Mouse (Mus musculus) layer of hippocampus, adult 2 months (tissue): ENCODE results near the gene Calhm1. TPM values are rescaled to one million over a fixed set of nuclear protein-coding genes. Genes with fewer than 3 reads are reported as not detected.

Source experiments
- DNase-seq, 2 experiments: peaks; one replicate each; pipeline ENCODE4 v3.0.0; 2022; ENCODE audit warnings: low spot score in 2 of 2
- H3K27ac ChIP-seq: fragments of 200-600 bp; 2 replicates; pipeline ENCODE4 v1.8.1; 2022
- H3K4me3 ChIP-seq: fragments of 200-600 bp; 2 replicates; pipeline ENCODE4 v1.8.1; 2022; ENCODE audit warnings: mild to moderate bottlenecking
- CTCF ChIP-seq: fragments of 200-600 bp; conservative IDR thresholded peaks from 2 replicates; pipeline ENCODE4 v1.8.1; 2022; ENCODE audit warnings: antibody characterized with exemption, mild to moderate bottlenecking, moderate library complexity
- total RNA-seq, 2 experiments: library from RNA; stranded (reverse); gene quantifications; 2 replicates each; pipeline ENCODE4 v1.2.3; 2021

Calhm1 gene
- total RNA-seq, 2 experiments from 2014 or later, result not detected

DNA sequence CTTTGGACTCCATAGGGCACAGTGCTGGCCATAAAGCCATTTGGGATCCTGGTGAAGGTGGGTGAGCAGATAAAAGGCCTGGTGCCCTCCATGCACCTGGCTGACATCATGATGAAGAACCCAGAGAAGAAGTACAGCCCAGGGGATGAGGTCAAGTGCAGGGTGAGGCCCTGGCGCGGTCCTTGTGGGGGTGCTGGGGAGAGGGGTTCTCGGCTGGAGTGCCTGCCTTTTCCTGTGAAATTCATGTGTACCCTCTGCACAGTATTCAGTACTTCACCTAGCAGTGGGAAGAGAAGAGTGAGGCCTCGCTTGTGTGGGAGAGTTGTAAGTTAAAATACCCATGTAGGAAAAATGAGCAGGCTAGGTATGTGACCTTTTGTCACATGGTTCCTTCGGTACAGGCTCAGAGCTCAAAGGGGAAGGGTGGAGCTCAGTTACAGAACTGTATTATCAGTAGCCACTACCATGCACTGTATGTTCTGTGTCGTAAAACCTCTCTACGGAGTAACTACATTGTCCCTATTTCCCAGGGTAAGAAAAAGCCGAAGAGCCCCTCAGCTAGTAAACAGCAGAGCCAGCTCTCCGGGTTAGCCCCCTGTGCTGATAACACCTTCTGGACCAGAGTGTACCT lies 39.3 kb downstream of the Calhm1 start:
- no peak for DNase-seq
- H3K27ac ChIP-seq, result no peak overlapping the region
- TF ChIP-seq CTCF, result no peak
- no peak overlapping the region for H3K4me3 ChIP-seq

GRCm38 (mm10) chr19:47101080-47101479 lies 43.0 kb downstream of the Calhm1 start:
- no peak overlapping the region for H3K27ac ChIP-seq
- H3K4me3 ChIP-seq, result no peak overlapping the region
- DNase-seq, result no peak
- TF ChIP-seq CTCF, result no peak

Other genes starting within 250 kb of the Calhm1 start
- gene Ina, start 129.6 kb downstream of the Calhm1 start, total RNA-seq, result 100 to 1,000 TPM; 170 to 180 TPM
- 10 to 100 TPM; 80.9 to 84.4 TPM for gene Nt5c2, start 129.1 kb downstream of the Calhm1 start, total RNA-seq
- gene Pcgf6, start 93.3 kb downstream of the Calhm1 start, total RNA-seq, result 10 to 100 TPM; 19.3 to 25.5 TPM
- gene Taf5, start 76.5 kb downstream of the Calhm1 start, total RNA-seq, result 1 to 10 TPM; 5.2 to 5.6 TPM
- 100 to 1,000 TPM; 713 to 825 TPM for gene Usmg5, start 53.6 kb downstream of the Calhm1 start, total RNA-seq
- gene Pdcd11, start 53.5 kb downstream of the Calhm1 start, total RNA-seq, result 10 to 100 TPM; 17.9 to 19.0 TPM
- gene Calhm2, start 6.0 kb downstream of the Calhm1 start, total RNA-seq, result 1 to 10 TPM; 4.1 to 5.5 TPM
- not detected for gene Calhm3, start 13.5 kb upstream of the Calhm1 start, total RNA-seq
- gene Neurl1a, start 34.6 kb upstream of the Calhm1 start, total RNA-seq, result 100 to 1,000 TPM; 180 to 194 TPM